Mouse (Mus musculus): ENCODE data around the gene Agbl3.

GRCm38 (mm10) chr6:34895569-34895968, 115.3 kb downstream of the Agbl3 start:
- no peak for TF ChIP-seq CTCF (IDR thresholded peaks at IDR 0.05; ENCODE audit: insufficient read depth, low read depth, low read length)
- TF ChIP-seq POLR2A (IDR thresholded peaks at IDR 0.05; ENCODE audit: insufficient read depth, low read depth, low read length) = no peak
